Mouse (Mus musculus) MEL (cell line): ENCODE data around the gene Pigr. TPM values are rescaled to one million over a fixed set of nuclear protein-coding genes. Genes with fewer than 3 reads are reported as not detected.

Experiments used
- DNase-seq: peaks from one replicate; pipeline ENCODE4 v3.0.0; 2011; ENCODE audit warnings: low read depth, low spot score
- H3K27ac ChIP-seq: 2 replicates; pipeline ENCODE4 v1.5.1; 2012; ENCODE audit warnings: low read depth, mild to moderate bottlenecking, control low read depth, low read length, moderate library complexity; ENCODE audit not compliant: control insufficient read depth
- H3K27me3 ChIP-seq, 2 experiments: fragments of 150-350 bp in 1 of 2; sonication (generic) in 1 of 2; 2 replicates each; pipeline ENCODE4 v1.6.1; 2012; ENCODE audit warnings: low read length in 2 of 2, mild to moderate bottlenecking in 2 of 2, improper control_type of control experiment in 1 of 2, moderate library complexity in 1 of 2; ENCODE audit not compliant: insufficient read depth in 2 of 2, control insufficient read depth in 1 of 2
- H3K36me3 ChIP-seq, 2 experiments: 2 replicates each; pipeline ENCODE4 v1.6.1; 2012 to 2014; ENCODE audit warnings: low read length in 2 of 2, improper control_type of control experiment in 1 of 2, inconsistent platforms in 1 of 2, mild to moderate bottlenecking in 1 of 2; ENCODE audit not compliant: insufficient read depth in 2 of 2, control insufficient read depth in 1 of 2
- H3K4me1 ChIP-seq, 2 experiments: fragments of 150-350 bp in 1 of 2; sonication (generic) in 1 of 2; 2 replicates each; pipeline ENCODE4 v1.6.1; 2012; ENCODE audit warnings: low read length in 2 of 2, improper control_type of control experiment in 1 of 2, mild to moderate bottlenecking in 1 of 2; ENCODE audit not compliant: insufficient read depth in 2 of 2, control insufficient read depth in 1 of 2
- H3K4me3 ChIP-seq, 2 experiments: fragments of 150-350 bp in 1 of 2; sonication (generic) in 1 of 2; 2 replicates each; pipeline ENCODE4 v1.5.1; 2012; ENCODE audit warnings: low read depth in 2 of 2, low read length in 2 of 2, mild to moderate bottlenecking in 2 of 2, moderate library complexity in 2 of 2, control low read depth in 1 of 2, improper control_type of control experiment in 1 of 2; ENCODE audit not compliant: control insufficient read depth in 1 of 2, insufficient read depth in 1 of 2
- H3K79me2 ChIP-seq: 2 replicates; pipeline ENCODE4 v1.6.1; 2012; ENCODE audit warnings: mild to moderate bottlenecking, low read length, moderate library complexity; ENCODE audit not compliant: control insufficient read depth, poor library complexity, insufficient read depth
- H3K9ac ChIP-seq: 2 replicates; pipeline ENCODE4 v1.6.1; 2012; ENCODE audit warnings: low read depth, mild to moderate bottlenecking, control low read depth, low read length, moderate library complexity; ENCODE audit not compliant: control insufficient read depth, poor library complexity, severe bottlenecking
- H3K9me3 ChIP-seq: fragments of 150-350 bp; sonication (generic); replicated peaks from 2 replicates; pipeline ENCODE4 v1.6.1; 2012; ENCODE audit warnings: mild to moderate bottlenecking, low read length, improper control_type of control experiment, moderate library complexity; ENCODE audit not compliant: insufficient read depth
- BHLHE40 ChIP-seq: IDR thresholded peaks from 2 replicates; pipeline ENCODE4 v1.6.1; 2012; ENCODE audit warnings: low read depth, mild to moderate bottlenecking, inconsistent platforms, low read length, improper control_type of control experiment, borderline replicate concordance
- E2F4 ChIP-seq: IDR thresholded peaks from 2 replicates; pipeline ENCODE4 v1.6.1; 2011; ENCODE audit warnings: low read depth, low read length, improper control_type of control experiment, borderline replicate concordance
- ELF1 ChIP-seq: IDR thresholded peaks from 2 replicates; pipeline ENCODE4 v1.6.1; 2014; ENCODE audit warnings: low read depth, mild to moderate bottlenecking, inconsistent platforms, low read length, improper control_type of control experiment, moderate library complexity
- EP300 ChIP-seq, 2 experiments: IDR thresholded peaks; 2 replicates each; pipeline ENCODE4 v1.6.1; 2011; ENCODE audit warnings: improper control_type of control experiment in 2 of 2, low read length in 2 of 2, low read depth in 1 of 2, mild to moderate bottlenecking in 1 of 2
- ETS1 ChIP-seq: IDR thresholded peaks from 2 replicates; pipeline ENCODE4 v1.6.1; 2012; ENCODE audit warnings: low read depth, mild to moderate bottlenecking, inconsistent platforms, low read length, improper control_type of control experiment, moderate library complexity
- GABPA ChIP-seq: IDR thresholded peaks from 2 replicates; pipeline ENCODE4 v1.6.1; 2012; ENCODE audit warnings: low read depth, mild to moderate bottlenecking, inconsistent platforms, low read length, improper control_type of control experiment, moderate library complexity
- GATA1 ChIP-seq: IDR thresholded peaks from 2 replicates; pipeline ENCODE4 v1.6.1; 2011; ENCODE audit warnings: low read depth, low read length, improper control_type of control experiment
- HCFC1 ChIP-seq: IDR thresholded peaks from 2 replicates; pipeline ENCODE4 v1.6.1; 2012; ENCODE audit warnings: low read depth, mild to moderate bottlenecking, inconsistent platforms, low read length, improper control_type of control experiment, moderate library complexity
- MAX ChIP-seq: IDR thresholded peaks from 2 replicates; pipeline ENCODE4 v1.6.1; 2011; ENCODE audit warnings: low read length, improper control_type of control experiment
- MXI1 ChIP-seq: IDR thresholded peaks from 2 replicates; pipeline ENCODE4 v1.6.1; 2011; ENCODE audit warnings: mild to moderate bottlenecking, low read depth, low read length, improper control_type of control experiment
- MYB ChIP-seq: IDR thresholded peaks from 2 replicates; pipeline ENCODE4 v1.6.1; 2011; ENCODE audit warnings: mild to moderate bottlenecking, low read depth, low read length, improper control_type of control experiment
- NELFE ChIP-seq: IDR thresholded peaks from 2 replicates; pipeline ENCODE4 v1.6.1; 2011; ENCODE audit warnings: low read depth, low read length, improper control_type of control experiment
- NRF1 ChIP-seq: IDR thresholded peaks from 2 replicates; pipeline ENCODE4 v1.6.1; 2014; ENCODE audit warnings: low read depth, mild to moderate bottlenecking, inconsistent platforms, low read length, improper control_type of control experiment, moderate library complexity; ENCODE audit not compliant: poor library complexity, insufficient read depth, severe bottlenecking
- POLR2A ChIP-seq, 2 experiments: IDR thresholded peaks; 2 replicates each; pipeline ENCODE4 v1.6.1; 2011 to 2012; ENCODE audit warnings: low read length in 2 of 2, mild to moderate bottlenecking in 2 of 2, control low read depth in 1 of 2, improper control_type of control experiment in 1 of 2, low read depth in 1 of 2, moderate library complexity in 1 of 2; ENCODE audit not compliant: control insufficient read depth in 1 of 2, insufficient read depth in 1 of 2, poor library complexity in 1 of 2
- POLR2AphosphoS2 ChIP-seq: IDR thresholded peaks from 2 replicates; pipeline ENCODE4 v1.6.1; 2011; ENCODE audit warnings: low read length, improper control_type of control experiment
- RAD21 ChIP-seq: IDR thresholded peaks from 2 replicates; pipeline ENCODE4 v1.6.1; 2011; ENCODE audit warnings: mild to moderate bottlenecking, low read depth, low read length, improper control_type of control experiment
- RCOR1 ChIP-seq: IDR thresholded peaks from 2 replicates; pipeline ENCODE4 v1.6.1; 2012; ENCODE audit warnings: low read depth, mild to moderate bottlenecking, inconsistent platforms, low read length, improper control_type of control experiment
- SIN3A ChIP-seq: IDR thresholded peaks from 2 replicates; pipeline ENCODE4 v1.6.1; 2012; ENCODE audit warnings: low read length, improper control_type of control experiment, inconsistent platforms
- TAL1 ChIP-seq: IDR thresholded peaks from 2 replicates; pipeline ENCODE4 v1.6.1; 2012; ENCODE audit warnings: mild to moderate bottlenecking, inconsistent platforms, low read length, moderate library complexity, mixed read lengths
- TBP ChIP-seq: IDR thresholded peaks from 2 replicates; pipeline ENCODE4 v1.8.0; 2011; ENCODE audit warnings: low read depth, low read length, improper control_type of control experiment
- UBTF ChIP-seq: IDR thresholded peaks from 2 replicates; pipeline ENCODE4 v1.6.1; 2012; ENCODE audit warnings: low read depth, mild to moderate bottlenecking, inconsistent platforms, low read length, improper control_type of control experiment, moderate library complexity, borderline replicate concordance; ENCODE audit not compliant: insufficient read depth
- USF1 ChIP-seq: IDR thresholded peaks from 2 replicates; pipeline ENCODE4 v1.6.1; 2014; ENCODE audit warnings: low read depth, mild to moderate bottlenecking, inconsistent platforms, low read length, improper control_type of control experiment, moderate library complexity
- USF2 ChIP-seq, 2 experiments: IDR thresholded peaks; 2 replicates each; pipeline ENCODE4 v1.6.1; 2011 to 2012; ENCODE audit warnings: improper control_type of control experiment in 2 of 2, low read length in 2 of 2, borderline replicate concordance in 1 of 2, inconsistent platforms in 1 of 2, low read depth in 1 of 2, mild to moderate bottlenecking in 1 of 2; ENCODE audit not compliant: insufficient read depth in 1 of 2
- polyA plus RNA-seq, 2 experiments: library from polyadenylated mRNA; stranded (reverse) in 1 of 2; unstranded in 1 of 2; fragments of >175 nt in 1 of 2; fragments of >200 nt in 1 of 2; gene quantifications; 2 replicates each; pipeline versions ENCODE4 v1.2.1 to v1.2.4; 2012; ENCODE audit warnings: low replicate concordance in 2 of 2, low read depth in 1 of 2; ENCODE audit not compliant: insufficient read length in 2 of 2, insufficient read depth in 1 of 2, missing spikeins in 1 of 2
- total RNA-seq: library from RNA; depleted of rRNA; stranded (reverse); fragments of 300-350 nt; gene quantifications from 2 replicates; pipeline ENCODE4 v1.2.3, GENCODE M21; 2012

The Pigr gene
- total and polyA plus RNA-seq, 3 experiments, result not detected

GRCm38 (mm10) chr1:130876931-130877509, 50.5 kb downstream of the Pigr start (continued):
- TF ChIP-seq ETS1 (no peak), USF1 (no peak), GATA1 (no peak), RAD21 (peak; percentile 68), MAX (no peak), USF2 (IDR thresholded peaks at IDR 0.05; ENCODE audit: borderline replicate concordance in 1 of 2, insufficient read depth in 1 of 2, low read depth in 1 of 2, low read length in 2 of 2) (no peak), MXI1 (no peak), SIN3A (no peak), TBP (no peak)

- no peaks in the 10 kb centered on the region for H3K4me1 ChIP-seq
- no peaks in the 10 kb centered on the region for H3K9me3 ChIP-seq
- H3K9ac ChIP-seq, result no peak overlapping the region
Observed at GRCm38 (mm10) chr1:130877889-130878614, 51.6 kb downstream of the Pigr start.

GRCm38 (mm10) chr1:130879927-130880326, 53.4 kb downstream of the Pigr start:
- no peak overlapping the region for H3K4me3 ChIP-seq
- H3K36me3 ChIP-seq, result no peaks in the 10 kb centered on the region
- no peak for TF ChIP-seq E2F4
- no peak for TF ChIP-seq HCFC1
- no peak for TF ChIP-seq NRF1
- TF ChIP-seq POLR2A (IDR thresholded peaks at IDR 0.05; ENCODE audit: control insufficient read depth in 1 of 2, insufficient read depth in 1 of 2, low read depth in 1 of 2, low read length in 2 of 2, poor library complexity in 1 of 2), result no peak
- no peak for TF ChIP-seq RCOR1
- TF ChIP-seq POLR2AphosphoS2, result no peak
- TF ChIP-seq GABPA, result no peak
- no peak for TF ChIP-seq MXI1
- TF ChIP-seq NELFE, result no peak
- TF ChIP-seq ETS1, result no peak
- no peak for TF ChIP-seq TBP
- TF ChIP-seq MAX, result no peak
- no peak for TF ChIP-seq USF1
- no peak for TF ChIP-seq BHLHE40
- TF ChIP-seq EP300 (IDR thresholded peaks at IDR 0.05; ENCODE audit: low read depth in 1 of 2, low read length in 2 of 2), result no peak
- TF ChIP-seq TAL1, result no peak
- no peak for DNase-seq
- H3K9me3 ChIP-seq, result no peaks in the 10 kb centered on the region
- no peak overlapping the region for H3K9ac ChIP-seq
- H3K4me1 ChIP-seq, result no peaks in the 10 kb centered on the region
- H3K79me2 ChIP-seq, result no peaks in the 10 kb centered on the region
- peaks cover 0 to 13% of the 10 kb centered on the region in 2 experiments for H3K27me3 ChIP-seq
- no peak overlapping the region for H3K27ac ChIP-seq

More at GRCm38 (mm10) chr1:130877889-130878614, 51.6 kb downstream of the Pigr start:
- H3K79me2 ChIP-seq, result no peaks in the 10 kb centered on the region
- no peak for DNase-seq
- TF ChIP-seq UBTF, result no peak
- no peak for TF ChIP-seq MYB
- no peak for TF ChIP-seq ELF1
- TF ChIP-seq RCOR1, result no peak
- no peak overlapping the region for H3K4me3 ChIP-seq
- no peak overlapping the region for H3K27ac ChIP-seq
- H3K27me3 ChIP-seq, result peaks cover 0 to 4% of the 10 kb centered on the region in 2 experiments; a peak in 2 of 4 replicates
- no peaks in the 10 kb centered on the region for H3K36me3 ChIP-seq
